Mouse (Mus musculus) megakaryocyte progenitor cell, adult 5-6 weeks (primary cell): ENCODE measurements around the gene Caly. TPM values are rescaled to one million over a fixed set of nuclear protein-coding genes. Genes with fewer than 3 reads are reported as not detected.

Experiments
- ATAC-seq: replicated peaks from 2 replicates; pipeline ENCODE4 v1.8.0; 2016; ENCODE audit warnings: mild to moderate bottlenecking, moderate TSS enrichment, inconsistent platforms; ENCODE audit not compliant: poor library complexity
- total RNA-seq, 2 experiments: library from RNA; stranded (forward) in 1 of 2; stranded (reverse) in 1 of 2; fragments of 157-497, 149-512 nt in 1 of 2; fragments of 200-1000 nt in 1 of 2; gene quantifications; 2 replicates each; pipeline versions ENCODE4 v1.2.3 to v1.2.4; 2015 to 2017

Caly gene
- total RNA-seq, 2 experiments from 2014 or later: not detected

- no peak for ATAC-seq
Measured at GRCm38 (mm10) chr7:140090601-140091000, 8.3 kb upstream of the Caly start.

GRCm38 (mm10) chr7:140081408-140082241, 723 bp downstream of the Caly start:
- ATAC-seq: no peak

DNA sequence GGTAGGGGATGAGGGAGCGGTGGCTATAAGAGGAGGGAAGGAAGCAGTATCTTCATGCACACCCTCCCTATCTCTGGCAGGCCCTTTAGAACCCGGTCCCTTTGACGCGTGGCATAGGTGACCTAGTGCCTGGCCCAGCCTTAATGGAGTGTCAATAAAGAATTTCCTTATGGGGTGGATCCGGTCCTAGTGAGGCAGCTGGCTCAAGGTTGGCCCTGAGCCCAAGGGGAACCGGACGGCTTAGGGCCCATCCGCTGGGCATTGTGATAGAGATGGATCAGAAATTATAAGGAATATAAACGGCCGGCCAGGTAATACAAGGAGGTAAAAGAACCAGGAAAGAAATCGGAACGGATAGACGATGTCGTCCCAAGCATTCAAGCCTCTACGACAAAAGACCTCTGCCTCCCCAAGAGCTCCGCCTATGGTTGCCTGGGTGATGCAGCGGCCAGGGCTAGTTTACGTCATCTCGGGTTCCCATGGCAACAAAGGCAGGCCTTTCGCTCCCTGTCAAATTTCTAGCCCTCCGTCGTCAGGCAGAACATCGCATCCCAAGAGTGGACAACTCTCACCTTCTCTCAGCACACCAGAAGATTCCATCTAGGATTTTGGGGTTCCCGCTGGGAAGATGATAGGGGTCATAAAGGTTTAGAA, 1.7 kb downstream of the Caly start:
- peak; percentile 48 for ATAC-seq

DNA sequence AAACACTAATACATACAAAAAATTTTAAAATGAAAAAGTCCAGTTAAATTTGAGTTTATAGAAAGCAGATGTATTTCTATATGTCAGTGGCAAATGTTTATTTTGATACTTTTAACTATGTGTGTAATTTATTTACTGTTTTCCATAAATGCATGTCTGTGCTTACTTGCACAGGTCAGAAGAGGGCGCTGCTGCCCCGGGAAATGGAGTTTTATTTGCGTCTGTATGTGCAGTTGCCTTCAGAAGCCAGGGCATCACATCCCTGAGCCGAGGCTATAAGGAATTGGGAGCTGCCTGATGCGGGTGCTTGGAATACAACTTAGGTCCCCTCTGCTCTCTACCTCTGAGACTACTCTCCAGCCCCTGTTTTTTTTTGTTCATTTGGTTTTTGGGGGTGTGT, 3.6 kb downstream of the Caly start:
- peak; percentile 67 for ATAC-seq

DNA sequence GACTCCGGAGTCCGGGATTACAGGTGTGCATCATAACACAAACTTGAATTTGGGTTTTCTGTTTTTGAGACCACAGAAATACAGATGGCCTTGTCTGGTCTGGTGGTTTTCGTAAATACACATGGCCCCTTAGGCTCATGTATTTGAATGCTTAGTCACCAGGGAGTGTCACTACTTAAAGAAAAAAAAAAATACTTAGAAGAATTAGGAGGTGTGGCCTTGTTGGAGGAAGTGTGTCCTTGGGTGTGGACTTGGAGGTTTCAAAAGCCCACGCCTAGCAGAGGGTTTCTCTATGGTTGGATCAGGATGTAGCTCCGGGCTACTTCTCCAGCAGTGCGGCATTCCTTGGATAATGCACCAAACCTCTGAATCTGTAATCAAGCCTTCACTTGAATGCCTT, 4.7 kb downstream of the Caly start:
- peak; percentile 21; the same call in 1 of the 2 replicates for ATAC-seq

DNA sequence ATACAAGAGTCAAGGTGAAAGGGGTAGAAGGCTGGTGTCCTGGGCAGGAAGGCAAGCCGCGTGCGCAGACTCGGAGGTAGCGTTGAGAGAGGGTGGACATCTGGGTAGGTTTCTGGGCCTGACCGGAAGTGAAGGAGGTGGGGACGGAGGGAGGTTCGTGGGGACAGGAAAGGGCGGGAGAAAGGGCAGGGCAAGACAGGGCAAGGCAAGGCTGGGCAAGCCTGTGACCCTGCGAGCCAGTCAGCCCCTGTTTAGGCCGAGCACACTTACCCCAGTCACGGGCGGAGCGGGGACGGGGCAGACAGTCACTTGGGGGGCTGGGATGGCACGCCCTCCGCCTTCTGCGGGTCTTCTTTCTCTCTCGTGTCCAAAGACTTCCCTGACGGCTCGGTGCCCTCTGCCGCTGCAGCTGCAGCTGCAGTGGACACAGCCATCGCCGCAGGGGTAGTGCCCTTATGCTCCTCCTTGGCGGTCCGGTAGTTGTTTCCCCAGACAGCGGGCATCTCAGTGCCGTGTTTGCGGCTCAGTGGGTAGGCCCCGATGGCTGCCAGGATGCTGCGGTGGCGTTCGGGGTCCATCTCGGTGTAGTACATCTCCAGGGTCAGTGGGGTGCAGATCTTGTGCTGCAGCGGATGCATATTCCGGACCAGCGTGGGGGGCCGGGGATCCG, 12.2 kb downstream of the Caly start:
- ATAC-seq: peak; percentile 14; the same call in 1 of the 2 replicates

DNA sequence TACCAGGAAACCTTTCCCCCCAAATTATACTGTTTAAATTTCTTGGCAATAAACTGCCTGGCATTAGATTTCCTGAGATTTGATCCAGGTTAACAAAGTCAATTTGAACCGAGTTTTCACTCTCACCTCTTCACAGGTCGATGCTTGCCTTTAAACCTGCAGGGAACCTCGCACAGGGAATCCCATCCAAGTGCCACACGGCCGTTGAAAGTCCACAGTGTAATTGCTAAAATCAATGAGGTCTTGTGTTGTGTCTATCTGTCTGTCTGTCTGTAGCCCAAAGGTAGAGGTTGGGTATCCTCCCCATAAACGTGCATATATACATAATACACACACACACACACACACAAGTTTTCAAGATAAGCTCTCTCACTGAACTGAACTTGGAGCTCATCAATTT, 15.0 kb downstream of the Caly start:
- ATAC-seq: no peak

GRCm38 (mm10) chr7:140063092-140063491, 19.3 kb downstream of the Caly start:
- peak; percentile 82 for ATAC-seq

GRCm38 (mm10) chr7:140062307-140062706, 20.0 kb downstream of the Caly start:
- ATAC-seq: peak; percentile 53

GRCm38 (mm10) chr7:140061832-140062130, 20.6 kb downstream of the Caly start:
- ATAC-seq: no peak

GRCm38 (mm10) chr7:140060936-140061831, 21.2 kb downstream of the Caly start:
- peak; percentile 29; the same call in 1 of the 2 replicates for ATAC-seq

- ATAC-seq: no peak
Measured at GRCm38 (mm10) chr7:140059601-140060000, 22.7 kb downstream of the Caly start.

DNA sequence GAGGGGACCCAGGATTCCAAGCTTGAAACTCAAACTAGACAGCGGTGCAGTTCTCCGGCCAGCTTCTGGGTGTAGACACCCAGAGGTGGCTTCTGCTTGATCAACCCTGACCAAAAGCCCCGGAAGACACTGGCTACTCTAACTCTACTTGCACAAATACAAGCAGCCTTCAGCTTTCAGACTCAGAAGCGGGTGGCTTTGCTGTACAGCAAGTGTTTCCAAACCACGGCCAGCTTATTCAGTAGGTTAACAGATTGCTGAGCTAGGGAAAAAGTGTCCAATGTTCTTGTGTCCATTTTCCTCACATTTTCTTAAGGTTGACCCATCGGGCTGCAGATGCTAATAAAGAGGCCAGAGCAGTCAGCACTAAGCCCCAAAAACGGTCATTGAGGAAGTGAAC, 23.8 kb downstream of the Caly start:
- ATAC-seq: no peak

DNA sequence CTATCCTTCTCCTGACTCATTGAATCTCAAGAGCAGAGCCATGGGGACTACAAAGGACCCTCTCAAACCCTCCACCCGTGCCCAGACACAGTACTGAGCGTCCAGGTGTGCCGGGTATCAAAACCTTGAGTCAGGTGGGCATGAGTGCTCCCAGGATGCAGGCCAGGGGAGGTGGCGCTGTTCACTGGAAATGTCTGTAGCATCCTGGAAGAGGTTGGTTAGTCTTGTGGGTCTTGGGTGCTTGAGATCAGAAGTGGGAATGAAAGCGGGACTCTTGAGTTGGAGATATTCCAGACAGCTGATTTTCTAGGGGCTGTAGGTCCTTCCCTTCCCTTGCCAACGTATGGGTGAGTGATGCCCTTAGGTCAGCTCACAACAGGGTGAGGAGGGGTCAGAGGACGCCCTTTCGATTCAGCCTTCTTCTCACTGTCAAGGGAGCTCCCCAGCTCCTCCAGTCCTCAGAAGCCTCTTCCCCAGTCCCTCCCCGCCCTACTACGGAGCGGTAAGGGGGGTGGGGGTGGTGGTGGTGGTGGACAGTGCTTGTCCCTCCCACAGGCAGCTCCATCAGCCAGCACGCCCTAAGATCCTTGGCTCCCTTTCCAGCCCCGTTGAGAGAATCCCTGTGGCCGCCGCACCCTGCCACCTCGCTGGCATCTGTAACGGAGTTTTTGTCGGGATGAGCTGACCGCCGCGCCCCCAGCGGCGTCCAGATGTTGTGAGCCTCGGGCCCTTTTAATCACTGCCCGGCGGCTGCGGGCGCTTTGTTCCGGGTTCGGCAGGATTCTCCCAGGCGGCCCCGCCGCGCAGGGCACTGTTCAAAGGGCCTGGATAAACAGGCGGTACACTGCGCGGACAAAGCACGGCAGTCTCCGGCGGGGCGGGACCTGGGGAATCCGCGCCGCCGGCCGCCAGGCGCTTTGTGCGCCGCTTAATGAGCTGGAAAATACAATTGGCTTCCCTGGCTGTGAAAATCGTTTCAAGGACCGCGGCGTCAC, 24.6 kb downstream of the Caly start:
- peak; percentile 20; the same call in 1 of the 2 replicates for ATAC-seq

GRCm38 (mm10) chr7:140054124-140054523, 28.2 kb downstream of the Caly start:
- ATAC-seq: no peak

GRCm38 (mm10) chr7:140049115-140049689, 33.1 kb downstream of the Caly start:
- ATAC-seq: peak; percentile 38

DNA sequence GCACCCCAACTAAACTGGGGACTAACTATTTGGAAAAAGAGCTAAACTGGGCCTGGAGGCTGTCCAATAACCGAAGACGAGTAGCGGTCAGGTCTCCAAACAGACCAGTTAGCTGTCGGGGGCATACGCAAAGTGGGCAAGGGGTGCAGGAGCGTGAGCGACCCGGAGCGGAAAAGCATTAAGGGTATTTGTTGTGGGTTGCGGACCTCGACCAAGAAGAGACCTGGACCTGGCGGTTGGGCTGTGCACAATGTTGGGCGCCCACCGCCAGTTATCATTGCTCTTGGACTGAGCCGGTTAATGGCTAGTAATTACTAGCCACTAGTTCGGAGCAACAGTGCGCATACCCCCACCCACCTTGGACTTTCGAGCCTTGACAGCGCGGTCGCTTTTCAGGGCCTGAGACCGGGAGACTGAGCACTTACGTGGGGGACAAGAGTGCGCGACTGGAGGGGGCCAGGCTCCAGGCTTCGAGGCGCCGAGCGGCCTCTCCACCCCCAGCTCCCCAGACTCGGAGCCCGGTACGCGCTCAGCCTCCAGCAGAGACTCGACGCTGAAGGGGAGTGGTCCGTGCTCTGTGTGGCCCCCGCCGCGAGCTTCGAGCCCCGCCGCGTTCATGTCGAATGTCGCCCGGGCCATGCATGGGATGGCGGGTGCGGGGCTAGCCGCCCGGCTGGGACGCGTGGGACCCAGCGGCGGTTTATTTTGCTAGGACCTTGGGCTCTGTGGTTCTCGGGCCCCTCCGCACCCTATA, 33.8 kb downstream of the Caly start, which contains the start of gene Msx3:
Msx3 (minus strand) TSS at position 729 of the 754 bp plus-strand sequence.
- no peak for ATAC-seq

- ATAC-seq: peak; percentile 17; the same call in 1 of the 2 replicates
Measured at GRCm38 (mm10) chr7:140047811-140048311, 34.5 kb downstream of the Caly start.
